Mouse (Mus musculus): Measurements from ENCODE around the gene U2af1l4.

U2af1l4 gene

GRCm38 (mm10) chr7:30613529-30614112 lies 50.5 kb downstream of the U2af1l4 start:
- peak; percentile 72 for DNase-seq (ENCODE audit: low spot score)

- DNase-seq (ENCODE audit: low spot score) = no peak
Observed at GRCm38 (mm10) chr7:30614454-30614853, 51.4 kb downstream of the U2af1l4 start.

All from urinary bladder, postnatal 14 days (tissue).